Mouse (Mus musculus): ENCODE data around the gene Grtp1. TPM values are rescaled to one million over a fixed set of nuclear protein-coding genes. Genes with fewer than 3 reads are reported as not detected.
A peak's percentile ranks its signal among the peaks of the same experiment; 100 is the strongest.

Gene Grtp1
- total RNA-seq, 2 experiments from 2014 or later: 4.9 to 5.1 TPM

- no peak for DNase-seq
These were observed 26.1 kb downstream of the Grtp1 start for GRCm38 (mm10) chr8:13174305-13174704.

GRCm38 (mm10) chr8:13170510-13170909 lies 29.9 kb downstream of the Grtp1 start:
- no peak for DNase-seq

DNA sequence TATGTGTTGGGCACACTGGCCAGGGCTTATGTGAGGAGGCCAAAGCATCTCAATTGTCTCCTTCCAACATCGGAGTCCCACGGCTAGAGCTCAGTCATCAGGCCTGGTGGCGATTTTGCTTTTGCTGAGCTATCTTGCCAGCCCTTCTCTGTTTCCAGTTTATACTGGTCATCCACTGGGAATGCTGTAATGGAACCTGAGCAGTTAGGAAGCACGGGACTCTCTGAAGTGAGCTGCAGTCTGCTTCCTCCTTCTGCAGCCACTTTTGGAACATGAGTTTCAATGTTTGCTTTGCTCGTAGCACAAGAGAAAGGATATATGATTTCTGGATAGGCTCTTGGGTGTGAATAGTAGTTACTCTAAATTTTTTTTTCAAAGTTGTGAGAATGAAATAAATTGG lies 36.1 kb downstream of the Grtp1 start:
- no peak for DNase-seq

DNA sequence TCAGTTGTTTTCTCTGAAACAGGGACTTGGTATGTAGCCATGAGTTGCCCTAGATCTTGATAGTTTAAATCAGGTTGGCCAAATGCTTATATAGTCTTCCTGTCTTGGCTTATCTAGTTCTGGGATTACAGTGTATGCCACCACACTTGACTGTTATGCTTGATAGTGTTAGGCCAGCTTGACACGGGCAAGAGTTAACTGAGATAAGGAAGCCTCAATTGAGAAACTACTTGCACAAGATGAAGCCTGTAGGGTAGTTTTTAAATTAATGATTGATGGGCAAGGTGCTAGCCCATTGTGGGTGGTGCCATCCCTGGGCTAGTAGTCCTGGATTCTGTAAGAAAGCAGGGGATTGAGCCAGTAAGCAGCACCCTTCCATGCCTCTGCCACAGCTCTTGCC lies 36.9 kb downstream of the Grtp1 start:
- no peak for DNase-seq

DNA sequence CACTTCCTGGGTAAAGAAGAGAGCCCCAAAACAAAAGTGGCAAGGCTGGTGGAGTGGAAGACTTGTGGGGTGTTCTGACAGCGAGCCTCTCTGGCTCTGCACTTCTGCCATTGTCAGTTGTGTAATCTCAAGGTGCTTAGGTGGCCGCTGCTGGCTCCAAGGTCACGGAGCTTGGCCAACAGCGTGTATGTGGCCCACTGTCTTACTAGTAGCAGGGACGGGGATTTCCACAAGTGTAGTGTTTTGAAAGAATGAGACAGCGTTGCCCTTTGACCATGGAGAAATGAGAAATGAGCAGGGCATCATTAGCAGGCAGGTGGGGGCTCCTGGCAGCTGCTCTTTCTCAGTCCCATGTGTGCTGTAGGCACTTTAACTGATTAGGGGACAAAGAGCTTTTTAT lies 38.3 kb downstream of the Grtp1 start:
- no peak for DNase-seq

DNA sequence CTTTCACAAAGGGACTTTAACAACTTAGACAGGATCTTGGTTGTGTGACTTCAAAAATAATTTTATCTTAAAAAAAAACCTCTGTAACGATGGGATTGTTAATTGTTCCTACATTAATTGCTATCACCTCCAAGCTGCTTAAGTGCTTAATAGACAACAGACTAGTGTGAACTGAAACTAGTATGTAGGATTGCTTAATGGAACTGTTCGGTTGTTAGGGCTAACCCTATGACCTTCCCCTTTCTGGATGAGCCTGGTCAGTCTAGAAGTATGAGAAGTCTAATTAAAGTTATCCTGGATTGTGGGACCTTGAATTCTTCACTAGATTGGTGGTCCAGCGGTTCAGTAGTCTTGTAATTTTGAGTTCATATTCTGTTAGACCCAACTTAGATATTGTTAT lies 39.7 kb downstream of the Grtp1 start:
- no peak for DNase-seq

GRCm38 (mm10) chr8:13159377-13159881 lies 41.0 kb downstream of the Grtp1 start:
- no peak for DNase-seq

- DNase-seq: peak; percentile 99
These were observed 41.6 kb downstream of the Grtp1 start, which contains the start of gene Lamp1 for GRCm38 (mm10) chr8:13158718-13159376. Gene Lamp1 (plus strand): TSS chr8:13159161.

GRCm38 (mm10) chr8:13156327-13157097 lies 43.9 kb downstream of the Grtp1 start:
- DNase-seq: peak; percentile 54 to 69

DNA sequence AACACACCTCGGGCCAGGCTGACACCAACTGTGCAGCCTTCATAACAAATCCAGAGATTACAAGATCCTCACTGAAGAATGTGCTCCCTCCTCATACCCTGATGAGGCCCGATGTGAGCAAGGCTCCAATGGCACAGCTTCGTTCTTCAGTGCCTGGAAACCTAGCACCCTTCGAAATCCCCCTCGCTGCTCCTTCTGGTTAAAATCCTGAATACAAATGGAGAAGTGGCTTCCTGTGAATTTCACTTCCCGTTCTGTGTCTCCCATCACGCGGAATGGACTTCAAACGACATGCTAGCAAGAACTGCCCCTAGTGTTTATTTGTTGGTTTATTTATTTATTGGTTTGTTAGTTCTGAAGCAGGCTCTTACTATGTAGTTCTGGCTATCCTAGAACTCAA lies 45.1 kb downstream of the Grtp1 start:
- peak in 1 of 2 experiments; percentile 49 for DNase-seq

DNA sequence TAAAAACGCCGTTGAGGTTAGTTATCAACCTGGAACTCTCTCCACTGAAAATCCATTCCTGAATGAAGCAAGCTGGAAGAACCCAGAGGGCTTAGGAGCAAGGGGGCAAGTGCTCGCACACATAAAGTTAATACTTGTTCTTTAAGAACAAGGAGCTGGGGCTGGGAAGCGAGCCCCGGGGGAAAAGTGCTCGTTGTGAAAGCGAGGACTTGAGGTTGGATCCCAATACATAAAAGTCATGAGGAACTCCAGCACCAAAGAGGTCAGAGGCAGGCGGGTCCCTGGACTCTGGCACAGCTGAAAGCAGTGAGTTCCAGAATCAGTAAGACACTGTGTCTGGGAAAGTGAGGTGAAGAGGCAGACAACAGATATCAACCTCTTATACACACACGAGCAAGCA lies 46.3 kb downstream of the Grtp1 start:
- DNase-seq: no peak

GRCm38 (mm10) chr8:13150929-13151328 lies 49.5 kb downstream of the Grtp1 start:
- DNase-seq: no peak

DNA sequence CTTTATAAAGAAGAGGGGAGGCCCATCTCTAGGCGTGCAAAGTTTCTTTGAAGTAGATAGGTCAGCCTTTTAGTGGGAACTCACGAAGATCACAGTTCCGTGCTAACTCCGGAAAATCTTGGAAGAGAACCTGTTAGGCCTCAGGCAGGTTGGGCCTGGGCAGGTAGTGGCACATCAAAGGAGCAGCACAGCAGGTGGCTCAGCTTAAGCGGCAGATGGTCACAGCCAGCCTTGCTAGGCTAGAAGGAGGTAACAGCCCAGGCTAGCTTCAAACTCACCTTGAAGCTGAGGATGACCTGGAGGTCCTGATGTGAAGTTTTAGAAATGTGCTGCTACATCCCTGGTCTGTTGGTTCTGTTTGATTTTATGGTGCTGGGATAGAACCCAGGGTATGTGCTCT lies 50.6 kb downstream of the Grtp1 start:
- DNase-seq: no peak

- DNase-seq: no peak
These were observed 51.1 kb downstream of the Grtp1 start for GRCm38 (mm10) chr8:13149287-13149686.

GRCm38 (mm10) chr8:13148476-13148875 lies 51.9 kb downstream of the Grtp1 start:
- no peak for DNase-seq

DNA sequence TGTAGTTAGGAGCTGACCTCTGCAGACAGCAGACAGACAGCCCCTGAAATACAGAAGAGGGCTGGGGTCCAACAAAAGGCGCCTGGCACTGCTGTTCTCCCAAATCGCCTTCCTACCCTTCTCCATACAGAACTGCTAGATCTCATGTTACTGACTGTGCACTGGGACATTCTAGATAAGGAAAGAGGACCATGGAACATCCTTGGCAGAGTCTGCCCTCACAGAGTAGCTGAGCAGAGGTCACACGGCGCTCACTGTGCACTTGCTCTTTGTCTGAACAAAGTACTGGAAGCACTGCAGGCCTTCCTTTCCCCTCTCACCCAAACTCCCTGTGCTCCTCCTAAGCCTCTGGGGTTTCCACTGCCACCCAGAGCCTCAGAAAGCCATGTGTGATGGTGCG lies 58.7 kb downstream of the Grtp1 start:
- DNase-seq: no peak

GRCm38 (mm10) chr8:13139641-13140182 lies 60.7 kb downstream of the Grtp1 start:
- no peak for DNase-seq

DNA sequence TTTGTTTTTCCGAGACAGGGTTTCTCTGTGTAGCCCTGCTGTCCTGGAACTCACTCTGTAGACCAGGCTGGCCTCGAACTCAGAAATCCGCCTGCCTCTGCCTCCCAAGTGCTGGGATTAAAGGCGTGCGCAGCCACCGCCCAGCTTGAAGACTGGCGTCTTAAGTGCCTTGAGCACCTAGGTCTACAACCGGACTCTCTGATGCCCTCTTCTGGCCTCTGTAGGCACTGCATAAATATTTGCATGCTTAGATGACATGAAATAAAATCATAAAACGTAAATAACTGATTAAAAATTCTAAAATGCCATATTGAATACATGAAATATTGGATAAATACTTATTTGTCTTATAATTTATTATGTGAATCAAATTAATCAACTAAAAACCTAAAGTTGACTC lies 68.2 kb downstream of the Grtp1 start:
- peak; percentile 37 to 79 for DNase-seq

GRCm38 (mm10) chr8:13124897-13125296 lies 75.5 kb downstream of the Grtp1 start:
- DNase-seq: no peak

DNA sequence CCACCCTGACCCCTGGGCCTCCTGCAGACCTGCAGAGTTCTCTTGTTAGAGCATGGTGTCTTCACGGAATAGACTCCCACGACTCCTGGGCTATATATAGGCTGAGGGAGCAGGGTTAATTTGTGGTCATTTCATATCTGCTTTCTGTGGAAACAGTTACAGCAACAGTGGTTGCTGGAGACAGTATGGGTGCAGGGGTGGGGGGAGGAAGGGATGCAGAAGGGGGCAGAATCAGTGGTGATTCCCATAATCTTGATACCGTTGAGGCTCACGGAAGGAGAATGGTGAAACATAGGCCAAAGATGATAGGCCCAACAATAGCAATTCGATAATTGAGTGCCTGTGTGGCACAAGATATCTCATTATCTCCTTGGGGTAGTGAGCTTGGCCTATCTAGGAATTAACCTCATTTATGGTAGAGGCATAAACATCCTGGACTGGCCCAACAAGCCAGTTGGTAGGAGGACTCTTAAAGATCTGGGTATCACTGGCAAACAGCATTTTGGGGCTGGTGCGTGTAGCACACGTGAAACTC lies 77.5 kb downstream of the Grtp1 start:
- DNase-seq: no peak

All from heart, adult 18-20 months (tissue).